Mouse (Mus musculus) embryo, embryonic 10 days (tissue): ENCODE measurements at regions not wholly inside any gene's neighbourhood (a gene's known extent, or its start where the extent isn't known, plus 50 kb on each side); places are given as distances from the start of the nearest gene placed in this dataset.
"Not testable (repeated sequence)": the region's sequence is repeated elsewhere in the genome, so short reads cannot be mapped to it uniquely, and the experiment has no call there.

Experiments used
- DNase-seq: peaks from one replicate; pipeline ENCODE4 v3.0.0-alpha.2; 2015; ENCODE audit warnings: low spot score

GRCm38 (mm10) chr17:6489926-6490564, 60.1 kb downstream of the Dynlt1b start:
- DNase-seq: not testable (repeated sequence)

DNA sequence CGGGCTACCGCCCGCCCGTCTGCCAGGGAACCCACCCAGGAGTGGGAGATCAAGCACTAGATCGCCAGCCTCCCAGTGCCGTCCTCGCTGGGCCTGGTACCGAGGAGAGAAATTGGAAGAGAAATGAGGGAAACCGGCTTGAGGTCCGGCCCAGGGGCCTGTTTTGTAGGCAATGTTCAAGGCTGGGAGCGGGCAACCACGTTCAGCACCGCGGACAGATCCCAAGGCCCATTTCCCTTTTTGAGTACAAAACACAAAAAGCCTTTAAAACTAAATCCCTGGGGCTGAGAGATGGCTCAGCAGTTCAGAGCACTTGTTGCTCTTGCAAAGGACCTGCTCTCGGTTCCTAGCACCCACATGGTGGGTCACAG, 60.6 kb downstream of the Dynlt1b start:
- not testable (repeated sequence) for DNase-seq

- DNase-seq: peak; percentile 31
Measured at GRCm38 (mm10) chr17:6492501-6492900, 62.6 kb downstream of the Dynlt1b start.

GRCm38 (mm10) chr17:6492950-6493349, 63.0 kb downstream of the Dynlt1b start:
- peak; percentile 27 for DNase-seq

DNA sequence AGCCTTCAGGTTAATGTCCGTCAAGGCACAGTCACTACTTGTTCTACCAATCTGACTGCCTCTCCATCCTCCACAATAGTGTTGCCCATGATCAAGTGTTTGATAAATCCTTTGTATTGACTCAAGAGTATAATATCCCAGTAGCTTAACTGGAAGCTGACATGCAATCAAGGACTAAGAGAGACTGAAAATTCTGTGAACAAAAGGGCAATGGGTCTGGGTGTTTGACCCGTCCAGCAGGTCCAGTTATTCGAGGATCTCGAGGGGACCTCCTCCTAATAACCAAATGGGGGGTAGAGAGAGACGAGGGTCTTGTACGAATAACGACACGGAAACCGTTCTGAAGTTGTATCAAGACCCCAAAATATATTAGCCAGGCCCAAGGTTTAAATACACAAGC, 66.6 kb downstream of the Dynlt1b start:
- DNase-seq: not testable (repeated sequence)

- not testable (repeated sequence) for DNase-seq
Measured at GRCm38 (mm10) chr17:6502676-6503075, 72.8 kb downstream of the Dynlt1b start.

DNA sequence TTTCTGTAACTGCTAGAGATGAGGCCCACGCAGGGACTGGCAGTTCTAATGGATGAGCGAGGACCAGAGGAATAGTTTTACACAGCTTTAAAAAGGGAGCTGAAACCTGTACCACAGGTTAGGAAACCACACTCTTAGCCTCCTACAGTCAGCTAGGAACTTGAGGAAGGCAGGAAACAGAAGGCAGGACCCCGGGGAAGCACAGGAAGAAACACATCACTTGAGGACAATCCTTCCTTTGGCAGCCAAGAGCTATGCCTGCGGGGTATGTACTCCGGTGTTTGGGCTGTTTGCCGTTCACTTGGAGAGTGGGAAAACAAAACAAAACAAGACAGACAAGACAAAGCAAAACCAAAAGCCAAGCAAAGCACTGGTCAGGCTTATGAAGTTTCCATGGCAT, 76.0 kb downstream of the Dynlt1b start:
- not testable (repeated sequence) for DNase-seq

GRCm38 (mm10) chr17:6515128-6515527, 85.2 kb downstream of the Dynlt1b start:
- not testable (repeated sequence) for DNase-seq

DNA sequence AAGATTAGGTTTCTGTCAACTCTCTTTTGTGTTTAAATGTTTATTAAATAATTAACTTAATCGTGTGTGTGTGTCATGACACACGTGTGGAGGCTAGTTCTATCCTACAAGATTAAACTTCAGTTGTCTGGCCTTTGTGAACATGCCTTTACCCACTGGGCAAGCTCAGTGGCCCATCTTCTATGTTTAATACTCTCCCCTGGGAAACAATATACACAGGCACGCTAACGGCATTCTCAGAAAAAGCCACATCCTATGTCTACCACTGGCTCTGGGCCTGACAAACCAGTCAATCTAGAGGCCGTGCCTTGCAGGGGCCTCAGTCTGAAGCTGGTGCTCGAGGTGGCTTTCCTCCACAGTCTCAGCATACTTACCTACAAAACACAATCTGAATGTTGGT, 82.4 kb upstream of the Dynlt1c start:
- not testable (repeated sequence) for DNase-seq

- DNase-seq: not testable (repeated sequence)
Measured at GRCm38 (mm10) chr17:6520001-6520400, 81.5 kb upstream of the Dynlt1c start.

DNA sequence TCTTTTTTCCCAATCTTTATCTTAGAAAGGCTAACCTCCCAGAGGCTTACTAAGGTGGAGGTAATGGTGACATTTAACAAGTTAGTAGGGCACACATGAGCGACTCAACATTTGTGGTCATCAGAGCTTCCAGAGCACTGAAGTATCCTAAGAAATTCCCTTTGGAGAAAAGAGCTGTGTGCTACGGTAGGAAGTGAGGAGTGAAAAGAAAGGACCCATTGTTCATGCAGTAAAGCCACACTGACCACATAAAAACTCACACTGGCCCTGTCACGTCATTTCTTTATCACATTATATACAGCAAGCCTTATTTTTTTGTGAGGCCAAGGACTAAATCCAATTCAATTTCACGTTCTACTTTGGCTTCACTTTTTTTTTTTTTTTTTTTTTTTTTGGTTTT, 80.7 kb upstream of the Dynlt1c start:
- not testable (repeated sequence) for DNase-seq

DNA sequence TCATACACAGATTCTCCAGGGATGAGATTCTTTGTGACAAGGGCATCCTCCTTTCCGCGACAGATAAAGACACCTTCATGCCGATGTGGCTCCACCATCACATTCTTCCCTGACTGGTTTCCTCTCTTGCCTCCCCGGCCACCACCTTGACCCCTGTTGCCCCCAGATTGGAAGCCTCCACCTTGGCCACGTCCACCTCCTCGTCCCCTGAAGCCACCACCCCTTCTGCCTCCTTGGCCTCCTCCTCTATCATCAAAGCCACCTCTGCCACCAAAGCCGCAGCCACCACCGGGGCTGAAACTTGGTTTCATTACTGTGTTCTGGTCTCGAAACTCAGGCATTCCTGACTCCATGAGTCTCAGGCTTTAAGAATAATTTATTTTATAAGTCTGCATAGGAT, 79.3 kb upstream of the Dynlt1c start:
- not testable (repeated sequence) for DNase-seq

DNA sequence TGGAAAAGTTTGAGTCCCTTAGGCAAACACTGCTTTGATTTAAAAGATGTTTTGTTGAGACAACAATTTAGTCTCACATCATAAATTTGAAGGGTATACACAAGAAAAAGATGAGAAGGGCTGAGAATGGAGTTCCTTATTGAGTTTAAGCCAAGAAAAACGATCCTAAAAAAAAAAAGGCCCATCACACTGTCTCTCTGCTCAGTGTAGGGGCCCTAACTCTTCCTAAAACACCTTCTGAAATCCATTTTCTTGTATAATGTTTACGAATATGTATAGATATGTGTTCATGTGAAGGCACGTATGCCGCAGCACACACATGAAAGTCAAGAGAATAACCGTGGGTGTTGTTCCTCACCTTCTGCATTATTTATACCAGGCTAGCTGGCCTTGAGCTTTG, 62.7 kb upstream of the Dynlt1c start:
- not testable (repeated sequence) for DNase-seq

GRCm38 (mm10) chr17:6547064-6547760, 54.3 kb upstream of the Dynlt1c start:
- not testable (repeated sequence) for DNase-seq

DNA sequence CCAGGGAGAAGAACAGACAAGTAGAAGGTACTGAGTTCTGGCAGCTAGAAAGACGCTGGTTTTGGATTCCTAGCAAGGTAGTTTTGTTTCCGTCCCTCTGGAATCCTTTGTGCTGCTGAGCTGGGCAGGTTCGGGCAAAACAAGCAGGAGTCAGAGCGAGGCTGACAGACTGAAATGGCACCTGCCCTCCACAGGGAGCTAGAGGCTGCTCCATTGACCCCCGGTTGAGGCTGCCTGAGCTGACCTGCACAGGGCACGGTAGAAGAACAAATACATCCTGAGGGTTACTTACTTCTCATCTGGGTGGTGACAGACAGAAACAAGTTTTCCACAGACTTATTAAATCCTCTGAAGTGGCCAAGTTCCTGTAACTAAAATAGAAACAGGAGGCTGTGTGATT, 53.5 kb upstream of the Dynlt1c start:
- not testable (repeated sequence) for DNase-seq
